8 mouse cellular contexts compared by ENCODE assay signal in genomic region chr9:59034836-59035235, GRCm38 (mm10). TPM values are rescaled to one million over a fixed set of nuclear protein-coding genes. Genes with fewer than 3 reads are reported as not detected.
DNase-seq lines count a peak whose midpoint lies in the region; ATAC-seq and TF ChIP-seq lines count a peak whose summit lies in the region.

No protein-coding gene starts in this region.

- H3K79me2 ChIP-seq in heart, adult 2 months (replicated peaks; ENCODE audit: control insufficient read depth, insufficient read depth, low read length) = peaks cover 2% of the 10 kb centered on the region; the same call in 1 of the 2 replicates

- H3K27me3 ChIP-seq in heart, adult 2 months (ENCODE audit: control insufficient read depth, insufficient read depth, low read length) = no peaks in the 10 kb centered on the region
- H3K27me3 ChIP-seq in forebrain, embryonic 14.5 days (replicated peaks; ENCODE audit: control insufficient read depth, insufficient read depth, low read length) = no peaks in the 10 kb centered on the region
- H3K27me3 ChIP-seq in midbrain, embryonic 15.5 days (replicated peaks) = no peaks in the 10 kb centered on the region

- ATAC-seq in forebrain, embryonic 14.5 days = no peak
- ATAC-seq in midbrain, embryonic 15.5 days (replicated peaks) = no peak

- intact Hi-C loops in heart, adult 2 months (cut with DNase I) = loop anchor here (5.0 to 10.0 kb wide), 2 partner anchors 257 to 1170 kb away; partner anchors contain the start of gene Adpgk
- intact Hi-C loops in heart, postnatal 36 days (cut with DNase I) = loop anchor here (2.0 to 10.0 kb wide), 2 partner anchors 20 to 450 kb away; partner anchors contain the start of gene Arih1

- H3K4me3 ChIP-seq in heart, adult 2 months = peak overlapping the region; percentile 71
- H3K4me3 ChIP-seq in forebrain, embryonic 14.5 days (ENCODE audit: low read depth, low read length) = peak overlapping the region; percentile 96
- H3K4me3 ChIP-seq in midbrain, embryonic 15.5 days = peak overlapping the region; percentile 97

- TF ChIP-seq POLR2A in heart, adult 2 months (IDR thresholded peaks at IDR 0.05; ENCODE audit: insufficient read depth, low read depth, low read length) = no peak

- WGBS in heart, adult 2 months = 29% methylated on average over 5 of the region's 5 CpGs
- 27% methylated on average over 5 of the region's 5 CpGs for WGBS in forebrain, embryonic 14.5 days
- 27% methylated on average over 5 of the region's 5 CpGs for WGBS in midbrain, embryonic 15.5 days

- no peak for TF ChIP-seq CTCF in heart, adult 2 months (IDR thresholded peaks at IDR 0.05)

- no peak for TF ChIP-seq EP300 in heart, adult 2 months (IDR thresholded peaks at IDR 0.05; ENCODE audit: insufficient read depth, low read depth, low read length)

- H3K36me3 ChIP-seq in heart, adult 2 months (ENCODE audit: control insufficient read depth, insufficient read depth, low read length) = peaks cover 4% of the 10 kb centered on the region
- no peaks in the 10 kb centered on the region for H3K36me3 ChIP-seq in forebrain, embryonic 14.5 days (ENCODE audit: control insufficient read depth, insufficient read depth, low read length)
- no peaks in the 10 kb centered on the region for H3K36me3 ChIP-seq in midbrain, embryonic 15.5 days (replicated peaks)

- no peak for DNase-seq in heart, adult 2 months
- no peak for DNase-seq in heart, postnatal 36 days
- peak; percentile 39 for DNase-seq in forebrain, embryonic 14.5 days (ENCODE audit: low spot score)
- peak; percentile 24 for DNase-seq in kidney, postnatal 14 days
- DNase-seq in right cerebral cortex, adult 2 months (ENCODE audit: low spot score in 2 of 2) = no peak
- no peak for DNase-seq in right cerebral cortex, postnatal 4 days
- no peak for DNase-seq in frontal cortex, postnatal 14 days (ENCODE audit: low spot score in 2 of 2)

- peak overlapping the region; percentile 77 for H3K4me2 ChIP-seq in forebrain, embryonic 14.5 days (ENCODE audit: low read length)
- H3K4me2 ChIP-seq in midbrain, embryonic 15.5 days = peak overlapping the region; percentile 78

- no peaks in the 10 kb centered on the region for H3K9me3 ChIP-seq in forebrain, embryonic 14.5 days (replicated peaks; ENCODE audit: control insufficient read depth, low read length)
- no peaks in the 10 kb centered on the region for H3K9me3 ChIP-seq in midbrain, embryonic 15.5 days

- H3K27ac ChIP-seq in heart, adult 2 months = no peak overlapping the region
- H3K27ac ChIP-seq in forebrain, embryonic 14.5 days (ENCODE audit: low read depth, low read length) = no peak overlapping the region
- H3K27ac ChIP-seq in midbrain, embryonic 15.5 days = no peak overlapping the region

- H3K9ac ChIP-seq in heart, adult 2 months (ENCODE audit: low read depth, low read length) = no peak overlapping the region
- H3K9ac ChIP-seq in forebrain, embryonic 14.5 days (ENCODE audit: low read length) = peak overlapping the region; percentile 99
- 0 out of 2 replicates have a peak overlapping the region, but pooled peaks have one; percentile 96 for H3K9ac ChIP-seq in midbrain, embryonic 15.5 days

- peaks cover 3% of the 10 kb centered on the region for H3K4me1 ChIP-seq in heart, adult 2 months (ENCODE audit: control insufficient read depth, insufficient read depth, low read length)
- peaks cover 20% of the 10 kb centered on the region for H3K4me1 ChIP-seq in forebrain, embryonic 14.5 days (ENCODE audit: control insufficient read depth, insufficient read depth, low read length)
- peaks cover 30% of the 10 kb centered on the region for H3K4me1 ChIP-seq in midbrain, embryonic 15.5 days

RNA-seq across cellular contexts. Expression of gene Neo1, which starts 1.4 kb away (rescaled TPM):
- 10 to 100 TPM; 46.9 to 48.1 TPM for total RNA-seq in heart, adult 2 months (2021)
- 30.5 and 52.4 TPM in 2 replicates for polyA plus RNA-seq in heart, adult 2 months (2012; rRNA removed)
- total RNA-seq in heart, postnatal 36 days (2021) = 10 to 100 TPM; 45.1 to 54.8 TPM
- 41.7 and 50.9 TPM in 2 replicates for polyA plus RNA-seq in forebrain, embryonic 14.5 days (2014; fragmentation: Nextera tagmentation; extraction: Ambion mirVana)
- polyA plus RNA-seq in midbrain, embryonic 15.5 days (2015; fragmentation: Nextera tagmentation; extraction: Ambion mirVana) = 49.2 and 53.9 TPM in 2 replicates

Comparison
In these comparisons a context has a peak if more than half of its experiments do, and no peak if none do; other contexts are left out.
1. DNase-seq: peak in forebrain, embryonic 14.5 days (single experiment) and kidney, postnatal 14 days (single experiment); none in heart, adult 2 months (0 of 2), heart, postnatal 36 days (0 of 2), right cerebral cortex, adult 2 months (0 of 2), right cerebral cortex, postnatal 4 days (single experiment) and frontal cortex, postnatal 14 days (0 of 2).
2. Peak in every context shown above with its lines, with median percentiles within 50 percentile points of each other: H3K4me3 ChIP-seq.